Mouse (Mus musculus) myocyte (in vitro differentiated cells): ENCODE measurements at regions not wholly inside any gene's neighbourhood (a gene's known extent, or its start where the extent isn't known, plus 50 kb on each side); places are given as distances from the start of the nearest gene placed in this dataset.

Source experiments
- H3K27me3 ChIP-seq: one replicate; pipeline ENCODE4 v1.6.1; 2011; ENCODE audit not compliant: control insufficient read depth, insufficient read depth, insufficient read length
- H3K36me3 ChIP-seq: one replicate; pipeline ENCODE4 v1.6.1; 2011; ENCODE audit not compliant: control insufficient read depth, insufficient read depth
- H3K4me2 ChIP-seq: one replicate; pipeline ENCODE4 v1.6.1; 2011; ENCODE audit warnings: low read depth, control low read depth
- H3K4me3 ChIP-seq: one replicate; pipeline ENCODE4 v1.5.1; 2011; ENCODE audit warnings: mild to moderate bottlenecking, control low read depth, moderate library complexity
- H3K79me2 ChIP-seq: one replicate; pipeline ENCODE4 v1.6.1; 2011; ENCODE audit not compliant: control insufficient read depth, insufficient read depth
- H3ac ChIP-seq: one replicate; pipeline ENCODE4 v1.6.1; 2011; ENCODE audit not compliant: control insufficient read depth, insufficient read length
- CEBPB ChIP-seq: IDR thresholded peaks from 2 replicates; pipeline ENCODE4 v1.6.1; 2011; ENCODE audit warnings: mild to moderate bottlenecking, moderate library complexity; ENCODE audit not compliant: poor library complexity, insufficient read depth, severe bottlenecking
- E2F4 ChIP-seq: IDR thresholded peaks from one replicate; pipeline ENCODE4 v1.6.1; 2011; ENCODE audit warnings: mild to moderate bottlenecking, control low read depth, moderate library complexity; ENCODE audit not compliant: insufficient read depth
- MYOD1 ChIP-seq, 3 experiments: IDR thresholded peaks; one replicate each; pipeline ENCODE4 v1.6.1; 2011; ENCODE audit warnings: control low read depth in 2 of 3, low read depth in 2 of 3, mild to moderate bottlenecking in 2 of 3, moderate library complexity in 1 of 3; ENCODE audit not compliant: insufficient read length in 2 of 3, control insufficient read depth in 1 of 3
- MYOG ChIP-seq, 3 experiments: IDR thresholded peaks; one replicate each; pipeline ENCODE4 v1.6.1; 2011; ENCODE audit warnings: control low read depth in 2 of 3, low read depth in 2 of 3, mild to moderate bottlenecking in 2 of 3; ENCODE audit not compliant: insufficient read length in 2 of 3, control insufficient read depth in 1 of 3, insufficient read depth in 1 of 3
- POLR2AphosphoS2 ChIP-seq: IDR thresholded peaks from one replicate; pipeline ENCODE4 v1.6.1; 2011; ENCODE audit warnings: low read depth, control low read depth; ENCODE audit not compliant: insufficient read length
- SRF ChIP-seq: IDR thresholded peaks from one replicate; pipeline ENCODE4 v1.6.1; 2011; ENCODE audit warnings: low read depth; ENCODE audit not compliant: control insufficient read depth, insufficient read length
- TCF12 ChIP-seq: IDR thresholded peaks from one replicate; pipeline ENCODE4 v1.6.1; 2011; ENCODE audit warnings: mild to moderate bottlenecking, control low read depth; ENCODE audit not compliant: poor library complexity, insufficient read depth, severe bottlenecking
- TCF3 ChIP-seq: IDR thresholded peaks from one replicate; pipeline ENCODE4 v1.6.1; 2011; ENCODE audit warnings: low read depth, control low read depth; ENCODE audit not compliant: insufficient read length
- USF1 ChIP-seq: IDR thresholded peaks from one replicate; pipeline ENCODE4 v1.6.1; 2011; ENCODE audit warnings: low read depth, mild to moderate bottlenecking, control low read depth, moderate library complexity

DNA sequence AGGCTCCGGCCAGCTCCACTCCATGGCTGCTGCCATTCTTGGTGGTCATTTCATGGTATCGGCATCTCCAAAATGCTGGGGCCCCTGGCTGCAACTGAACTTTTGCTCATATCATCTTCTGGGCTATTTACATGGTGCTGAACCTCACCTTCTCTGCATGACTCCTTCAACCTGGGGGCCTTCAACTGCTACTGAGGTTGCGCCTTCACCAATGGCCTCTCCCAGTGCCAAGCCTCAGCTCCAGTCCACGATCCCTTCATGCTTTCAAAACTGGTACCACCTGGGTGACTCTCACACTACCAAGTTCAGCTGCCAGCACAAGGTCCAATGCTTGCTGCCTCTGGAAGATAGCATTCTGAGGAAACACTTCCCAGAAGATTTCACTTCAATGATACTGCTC, 53.7 kb upstream of the Slc25a33 start:
- no peak overlapping the region for H3ac ChIP-seq
- H3K36me3 ChIP-seq: no peaks in the 10 kb centered on the region
- H3K4me3 ChIP-seq: no peak overlapping the region
- H3K4me2 ChIP-seq: no peak overlapping the region
- H3K27me3 ChIP-seq: no peaks in the 10 kb centered on the region
- no peaks in the 10 kb centered on the region for H3K79me2 ChIP-seq
- TF ChIP-seq USF1 (no peak), CEBPB (no peak), TCF12 (no peak), SRF (no peak), MYOG (IDR thresholded peaks at IDR 0.05; ENCODE audit: control insufficient read depth in 1 of 3, insufficient read depth in 1 of 3, insufficient read length in 2 of 3, low read depth in 2 of 3) (no peak), E2F4 (no peak), MYOD1 (IDR thresholded peaks at IDR 0.05; ENCODE audit: control insufficient read depth in 1 of 3, insufficient read length in 2 of 3, low read depth in 2 of 3) (no peak), POLR2AphosphoS2 (no peak), TCF3 (no peak)
